Mouse (Mus musculus): ENCODE results near the gene Olfr1175-ps. TPM values are rescaled to one million over a fixed set of nuclear protein-coding genes. Genes with fewer than 3 reads are reported as not detected.

Olfr1175-ps gene
- polyA plus RNA-seq (2015; fragmentation: Nextera tagmentation; extraction: Ambion mirVana) = not detected in 2 replicates

DNA sequence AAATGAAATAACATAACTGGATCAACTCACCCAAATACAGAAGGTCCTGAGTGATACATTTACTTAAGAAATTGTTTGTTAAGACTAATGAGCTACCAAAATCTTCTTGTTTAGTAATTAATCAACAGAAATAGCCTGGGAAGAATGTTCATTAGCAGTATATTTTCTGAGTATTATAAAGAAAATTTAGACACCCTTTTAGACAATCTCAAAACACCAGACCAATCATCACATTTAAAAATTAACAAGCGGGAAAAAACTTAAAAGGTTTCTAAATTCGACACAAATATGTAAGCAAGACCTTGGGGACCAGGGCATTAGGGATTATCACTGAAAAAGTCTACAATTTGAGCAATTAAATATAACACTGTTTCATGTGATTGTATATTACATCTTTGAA, at the start of gene Olfr1175-ps:
Gene Olfr1175-ps, minus strand, starts transcription at position 101 of the 400 bp plus-strand sequence.
- no peak for ATAC-seq (ENCODE audit: insufficient number of reproducible peaks, low FRiP score, low TSS enrichment, low read depth)
- WGBS = 84% methylated on average over 2 of the region's 2 CpGs
- H3K9me3 ChIP-seq = no peaks in the 10 kb centered on the region
- no peaks in the 10 kb centered on the region for H3K36me3 ChIP-seq
- no peak within 1 kb of the TSS for H3K27ac ChIP-seq
- no peak within 1 kb of the TSS for H3K4me3 ChIP-seq
- H3K27me3 ChIP-seq = no peaks in the 10 kb centered on the region
- no peak within 1 kb of the TSS for H3K9ac ChIP-seq
- H3K4me2 ChIP-seq = no peak within 1 kb of the TSS
- no peaks in the 10 kb centered on the region for H3K4me1 ChIP-seq

DNA sequence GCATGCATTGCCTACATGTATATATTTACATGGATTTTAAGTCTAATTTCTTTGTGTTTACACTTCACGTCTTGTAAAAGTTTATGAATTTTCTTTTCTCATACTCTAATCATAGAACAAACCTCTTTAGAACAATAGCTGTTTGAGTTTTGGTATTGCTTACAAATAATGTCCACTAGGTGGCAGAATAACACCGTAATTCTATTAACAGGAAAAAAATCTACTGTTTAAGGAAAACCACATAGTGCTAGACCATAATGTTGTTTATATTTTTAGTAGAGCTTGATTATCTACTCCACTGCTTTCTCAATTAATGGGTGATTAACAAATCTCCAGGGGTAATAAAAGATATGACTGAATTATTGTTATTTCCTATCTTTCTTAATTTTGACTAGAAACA, 29.3 kb upstream of the Olfr1175-ps start:
- 4% methylated on average over 2 of the region's 2 CpGs for WGBS
- Histone ChIP-seq H3K9ac (no peak overlapping the region), H3K27ac (no peak overlapping the region), H3K9me3 (no peaks in the 10 kb centered on the region), H3K4me2 (no peak overlapping the region), H3K4me1 (no peaks in the 10 kb centered on the region), H3K36me3 (no peaks in the 10 kb centered on the region), H3K27me3 (no peaks in the 10 kb centered on the region), H3K4me3 (no peak overlapping the region)
- ATAC-seq (ENCODE audit: insufficient number of reproducible peaks, low FRiP score, low TSS enrichment, low read depth) = no peak

DNA sequence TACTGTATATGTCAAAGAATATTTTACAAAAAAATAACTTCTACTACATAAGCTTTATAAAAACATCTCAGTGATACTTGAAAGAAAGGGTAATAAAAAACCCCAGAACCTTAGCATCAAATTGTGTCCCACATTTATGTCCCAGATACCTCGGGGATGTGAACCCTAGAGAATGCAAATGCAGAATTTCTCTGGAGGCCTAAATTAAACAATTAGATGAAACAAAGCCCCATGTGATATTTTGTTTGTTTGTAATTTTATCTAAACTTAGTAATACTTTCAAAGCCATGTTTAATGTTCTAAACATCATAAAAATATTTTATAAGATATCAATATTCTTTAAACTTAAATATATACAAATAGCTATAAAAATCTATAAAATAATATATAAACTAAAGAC, 19.4 kb upstream of the Olfr1175-ps start, which contains the start of gene Olfr1177-ps:
Gene Olfr1177-ps, minus strand, starts transcription at position 101 of the 400 bp plus-strand sequence.
- Histone ChIP-seq H3K9me3 (no peaks in the 10 kb centered on the region), H3K36me3 (no peaks in the 10 kb centered on the region), H3K4me2 (no peak within 1 kb of the TSS), H3K27me3 (no peaks in the 10 kb centered on the region), H3K9ac (no peak within 1 kb of the TSS), H3K27ac (no peak within 1 kb of the TSS), H3K4me1 (no peaks in the 10 kb centered on the region), H3K4me3 (no peak within 1 kb of the TSS)
- whole genome bisulfite sequencing = 81% methylated on average over 1 of the region's 1 CpGs
- ATAC-seq (ENCODE audit: insufficient number of reproducible peaks, low FRiP score, low TSS enrichment, low read depth) = no peak

DNA sequence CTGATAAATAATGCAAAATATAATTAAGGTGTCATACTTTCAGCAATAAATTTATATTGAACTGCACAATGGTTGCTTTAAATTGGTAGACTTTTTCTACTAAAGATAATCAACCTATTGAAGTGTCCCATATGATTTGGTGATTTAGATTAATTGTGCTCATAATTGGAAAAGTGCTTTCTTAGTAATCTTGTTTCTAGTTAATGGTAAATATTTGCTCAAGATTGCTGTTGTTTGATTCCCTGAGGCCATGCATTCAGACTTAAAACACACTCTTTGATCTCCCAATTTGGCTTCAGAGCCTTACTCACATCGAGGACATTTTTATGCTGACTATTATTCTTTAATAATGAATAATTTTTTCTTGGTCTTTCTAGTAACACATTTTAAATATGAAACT, 9.4 kb upstream of the Olfr1175-ps start, which contains the start of gene Olfr1176:
Gene Olfr1176, plus strand, starts transcription at position 301 of the 400 bp plus-strand sequence.
- ATAC-seq (ENCODE audit: insufficient number of reproducible peaks, low FRiP score, low TSS enrichment, low read depth) = no peak
- no peak within 1 kb of the TSS for H3K4me2 ChIP-seq
- H3K4me3 ChIP-seq = no peak within 1 kb of the TSS
- H3K36me3 ChIP-seq = no peaks in the 10 kb centered on the region
- no peaks in the 10 kb centered on the region for H3K4me1 ChIP-seq
- no peak within 1 kb of the TSS for H3K27ac ChIP-seq
- WGBS = 63% methylated on average over 1 of the region's 1 CpGs
- H3K9ac ChIP-seq = no peak within 1 kb of the TSS
- no peaks in the 10 kb centered on the region for H3K9me3 ChIP-seq
- no peaks in the 10 kb centered on the region for H3K27me3 ChIP-seq

DNA sequence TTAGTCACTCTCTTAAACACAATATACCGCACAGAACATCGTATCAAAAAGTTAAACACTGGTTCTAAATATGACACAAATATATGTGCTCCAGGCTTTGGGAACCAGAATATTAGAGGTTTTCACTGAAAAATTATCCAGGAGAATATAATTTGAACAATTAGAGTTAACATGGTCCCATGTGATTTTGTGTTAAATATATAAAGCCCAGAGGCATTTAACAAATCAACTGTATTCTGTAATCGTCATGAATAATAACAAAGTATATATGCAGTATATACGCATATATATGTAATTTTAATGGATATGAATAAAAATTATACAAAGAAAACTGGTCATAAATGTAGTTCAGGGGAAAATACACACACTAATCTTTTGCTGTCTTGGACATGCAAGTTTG, 12.0 kb downstream of the Olfr1175-ps start, which contains the start of gene Olfr1174-ps:
Gene Olfr1174-ps, minus strand, starts transcription at position 101 of the 400 bp plus-strand sequence.
- Histone ChIP-seq H3K27me3 (no peaks in the 10 kb centered on the region), H3K4me1 (no peaks in the 10 kb centered on the region), H3K4me3 (no peak within 1 kb of the TSS), H3K36me3 (no peaks in the 10 kb centered on the region), H3K9ac (no peak within 1 kb of the TSS), H3K4me2 (no peak within 1 kb of the TSS), H3K9me3 (no peaks in the 10 kb centered on the region), H3K27ac (no peak within 1 kb of the TSS)
- 90% methylated on average over 4 of the region's 4 CpGs for WGBS
- ATAC-seq (ENCODE audit: insufficient number of reproducible peaks, low FRiP score, low TSS enrichment, low read depth) = no peak

DNA sequence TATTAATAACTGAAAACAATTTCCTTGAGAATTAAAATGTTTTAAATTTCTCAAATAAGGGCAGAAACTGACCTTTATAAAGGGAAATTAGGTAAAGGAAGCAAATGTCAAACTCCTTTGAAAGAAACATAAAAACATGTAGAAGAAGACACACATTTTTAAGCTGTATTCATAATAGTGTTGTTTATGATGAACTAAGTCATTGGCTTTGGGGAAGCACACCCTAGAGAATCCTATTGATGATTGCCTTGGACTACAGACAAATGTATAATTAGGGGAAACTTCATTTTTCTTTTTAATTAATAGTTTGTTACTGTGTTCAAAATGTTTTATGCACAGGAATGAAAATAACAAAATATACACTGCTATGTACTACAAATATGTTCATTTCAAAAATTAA, 47.2 kb downstream of the Olfr1175-ps start, which contains the start of gene Olfr1173:
Gene Olfr1173, minus strand, starts transcription at position 101 of the 400 bp plus-strand sequence.
- no peak within 1 kb of the TSS for H3K4me3 ChIP-seq
- H3K36me3 ChIP-seq = no peaks in the 10 kb centered on the region
- ATAC-seq (ENCODE audit: insufficient number of reproducible peaks, low FRiP score, low TSS enrichment, low read depth) = no peak
- H3K9ac ChIP-seq = no peak within 1 kb of the TSS
- H3K27me3 ChIP-seq = no peaks in the 10 kb centered on the region
- no peak within 1 kb of the TSS for H3K4me2 ChIP-seq
- no peak within 1 kb of the TSS for H3K27ac ChIP-seq
- no peaks in the 10 kb centered on the region for H3K4me1 ChIP-seq
- no peaks in the 10 kb centered on the region for H3K9me3 ChIP-seq

Other genes with a start within 250 kb of the Olfr1175-ps start
- not detected in 2 replicates for gene Olfr1164, start 233.2 kb downstream of the Olfr1175-ps start, polyA plus RNA-seq (2015; fragmentation: Nextera tagmentation; extraction: Ambion mirVana)
- gene Olfr1166, start 198.9 kb downstream of the Olfr1175-ps start, polyA plus RNA-seq (2015; fragmentation: Nextera tagmentation; extraction: Ambion mirVana) = not detected in 2 replicates
- not detected in 2 replicates for gene Olfr1167, start 172.0 kb downstream of the Olfr1175-ps start, polyA plus RNA-seq (2015; fragmentation: Nextera tagmentation; extraction: Ambion mirVana)
- not detected in 2 replicates for gene Olfr1168, start 145.3 kb downstream of the Olfr1175-ps start, polyA plus RNA-seq (2015; fragmentation: Nextera tagmentation; extraction: Ambion mirVana)
- not detected in 2 replicates for gene Olfr1170, start 98.9 kb downstream of the Olfr1175-ps start, polyA plus RNA-seq (2015; fragmentation: Nextera tagmentation; extraction: Ambion mirVana)
- gene Olfr1173, start 47.3 kb downstream of the Olfr1175-ps start, polyA plus RNA-seq (2015; fragmentation: Nextera tagmentation; extraction: Ambion mirVana) = not detected in 2 replicates
- gene Olfr1174-ps, start 12.1 kb downstream of the Olfr1175-ps start, polyA plus RNA-seq (2015; fragmentation: Nextera tagmentation; extraction: Ambion mirVana) = not detected in 2 replicates
- not detected in 2 replicates for gene Olfr1176, start 9.5 kb upstream of the Olfr1175-ps start, polyA plus RNA-seq (2015; fragmentation: Nextera tagmentation; extraction: Ambion mirVana)
- gene Olfr1177-ps, start 19.3 kb upstream of the Olfr1175-ps start, polyA plus RNA-seq (2015; fragmentation: Nextera tagmentation; extraction: Ambion mirVana) = not detected in 2 replicates
- gene Olfr1178, start 59.8 kb upstream of the Olfr1175-ps start, polyA plus RNA-seq (2015; fragmentation: Nextera tagmentation; extraction: Ambion mirVana) = not detected in 2 replicates
- gene Olfr1179, start 79.2 kb upstream of the Olfr1175-ps start, polyA plus RNA-seq (2015; fragmentation: Nextera tagmentation; extraction: Ambion mirVana) = not detected in 2 replicates
- not detected in 2 replicates for gene Olfr1180, start 91.9 kb upstream of the Olfr1175-ps start, polyA plus RNA-seq (2015; fragmentation: Nextera tagmentation; extraction: Ambion mirVana)
- not detected in 2 replicates for gene Olfr1181, start 99.0 kb upstream of the Olfr1175-ps start, polyA plus RNA-seq (2015; fragmentation: Nextera tagmentation; extraction: Ambion mirVana)
- gene Gm13757, start 121.9 kb upstream of the Olfr1175-ps start, polyA plus RNA-seq (2015; fragmentation: Nextera tagmentation; extraction: Ambion mirVana) = not detected in 2 replicates
- not detected in 2 replicates for gene Olfr1183, start 127.7 kb upstream of the Olfr1175-ps start, polyA plus RNA-seq (2015; fragmentation: Nextera tagmentation; extraction: Ambion mirVana)
- not detected in 2 replicates for gene Olfr1184, start 156.4 kb upstream of the Olfr1175-ps start, polyA plus RNA-seq (2015; fragmentation: Nextera tagmentation; extraction: Ambion mirVana)
- gene Olfr1185-ps1, start 166.1 kb upstream of the Olfr1175-ps start, polyA plus RNA-seq (2015; fragmentation: Nextera tagmentation; extraction: Ambion mirVana) = not detected in 2 replicates
- not detected in 2 replicates for gene Olfr1186, start 191.3 kb upstream of the Olfr1175-ps start, polyA plus RNA-seq (2015; fragmentation: Nextera tagmentation; extraction: Ambion mirVana)
- gene Olfr1188, start 229.7 kb upstream of the Olfr1175-ps start, polyA plus RNA-seq (2015; fragmentation: Nextera tagmentation; extraction: Ambion mirVana) = not detected in 2 replicates